Mouse (Mus musculus) megakaryocyte, embryonic 14.5 days (primary cell): ENCODE measurements at regions not wholly inside any gene's neighbourhood (a gene's known extent, or its start where the extent isn't known, plus 50 kb on each side); places are given as distances from the start of the nearest gene placed in this dataset.

ENCODE experiments used
- FLI1 ChIP-seq: IDR thresholded peaks from 2 replicates; pipeline ENCODE4 v1.6.1; 2012; ENCODE audit warnings: low read length, inconsistent platforms, mixed read lengths
- GATA1 ChIP-seq: IDR thresholded peaks from 3 replicates; pipeline ENCODE4 v1.6.1; 2012; ENCODE audit warnings: mixed read lengths, low read length, inconsistent platforms, borderline replicate concordance

DNA sequence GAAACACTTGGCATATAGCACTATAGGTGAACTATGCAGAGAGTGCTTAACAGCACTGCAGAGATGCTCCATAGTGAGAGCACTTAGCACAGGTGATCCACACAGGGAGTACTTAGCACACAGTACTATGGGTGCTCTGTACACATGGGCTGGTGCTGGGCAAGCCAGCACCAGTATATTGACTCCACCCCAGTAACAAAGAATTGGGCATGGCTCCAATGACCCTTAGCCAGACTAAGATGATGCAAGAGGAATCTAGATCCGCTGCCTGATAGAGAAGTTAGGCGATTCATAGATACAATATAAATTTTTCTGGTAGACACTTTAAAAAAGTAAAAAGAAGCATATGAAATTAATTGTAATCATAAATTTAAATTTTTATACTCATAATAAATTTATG, 274.0 kb upstream of the Eef2kmt start:
- TF ChIP-seq GATA1 (no peak), FLI1 (no peak)
